Mouse (Mus musculus) CH12.LX (cell line): ENCODE data around the gene Grid2. TPM values are rescaled to one million over a fixed set of nuclear protein-coding genes. Genes with fewer than 3 reads are reported as not detected.

Experiments used
- DNase-seq: peaks from one replicate; pipeline ENCODE4 v3.0.0-alpha.2; 2013; ENCODE audit errors: extremely low read depth
- H3K27ac ChIP-seq: 2 replicates; pipeline ENCODE4 v1.5.1; 2012; ENCODE audit warnings: low read depth, mild to moderate bottlenecking, control low read depth, moderate library complexity; ENCODE audit not compliant: insufficient read depth
- H3K27me3 ChIP-seq: replicated peaks from 2 replicates; pipeline ENCODE3; 2012; ENCODE audit warnings: inconsistent platforms
- H3K36me3 ChIP-seq, 2 experiments: replicated peaks in 1 of 2; 2 replicates each; pipeline versions ENCODE3 to v1.6.1; 2012; ENCODE audit warnings: inconsistent platforms in 1 of 2, low read length in 1 of 2, mild to moderate bottlenecking in 1 of 2, mixed read lengths in 1 of 2, moderate library complexity in 1 of 2; ENCODE audit not compliant: control insufficient read depth in 1 of 2, insufficient read depth in 1 of 2
- H3K4me1 ChIP-seq, 2 experiments: 2 replicates each; pipeline ENCODE4 v1.6.1; 2012; ENCODE audit warnings: inconsistent platforms in 1 of 2, moderate library complexity in 1 of 2; ENCODE audit not compliant: insufficient read depth in 2 of 2, control insufficient read depth in 1 of 2
- H3K4me2 ChIP-seq: 2 replicates; pipeline ENCODE4 v1.6.1; 2012; ENCODE audit warnings: low read depth, mild to moderate bottlenecking, control low read depth; ENCODE audit not compliant: poor library complexity, insufficient read depth, severe bottlenecking
- H3K4me3 ChIP-seq, 3 experiments: fragments of 150-350 bp in 1 of 3; sonication (generic) in 1 of 3; replicated peaks in 1 of 3; 2 replicates each; pipeline versions ENCODE3 to v1.5.1; 2011 to 2012; ENCODE audit warnings: low read depth in 2 of 3, low read length in 2 of 3, mild to moderate bottlenecking in 2 of 3, moderate library complexity in 2 of 3, control low read depth in 1 of 3, improper control_type of control experiment in 1 of 3, inconsistent platforms in 1 of 3, mixed read lengths in 1 of 3; ENCODE audit not compliant: poor library complexity in 1 of 3
- H3K79me2 ChIP-seq: replicated peaks from 2 replicates; pipeline ENCODE4 v1.6.1; 2012; ENCODE audit warnings: mild to moderate bottlenecking, moderate library complexity; ENCODE audit not compliant: control insufficient read depth, poor library complexity, insufficient read depth, severe bottlenecking; ENCODE audit errors: extremely low read depth
- H3K9ac ChIP-seq: 2 replicates; pipeline ENCODE4 v1.6.1; 2012; ENCODE audit warnings: low read depth, mild to moderate bottlenecking, control low read depth, moderate library complexity; ENCODE audit not compliant: insufficient read depth
- H3K9me3 ChIP-seq: replicated peaks from 2 replicates; pipeline ENCODE3; 2012; ENCODE audit warnings: low read length, inconsistent platforms, mixed read lengths
- BHLHE40 ChIP-seq: IDR thresholded peaks from 2 replicates; pipeline ENCODE4 v1.6.1; 2011; ENCODE audit warnings: mild to moderate bottlenecking, low read depth, low read length, improper control_type of control experiment
- CHD2 ChIP-seq: IDR thresholded peaks from 2 replicates; pipeline ENCODE4 v1.6.1; 2011; ENCODE audit warnings: low read length, improper control_type of control experiment
- CTCF ChIP-seq, 2 experiments: IDR thresholded peaks in 1 of 2; conservative IDR thresholded peaks in 1 of 2; 2 replicates each; pipeline ENCODE4 v1.5.1; 2011 to 2012; ENCODE audit warnings: low read depth in 2 of 2, low read length in 2 of 2, improper control_type of control experiment in 1 of 2, inconsistent platforms in 1 of 2, mild to moderate bottlenecking in 1 of 2, moderate library complexity in 1 of 2
- ELF1 ChIP-seq: IDR thresholded peaks from 2 replicates; pipeline ENCODE4 v1.6.1; 2014; ENCODE audit warnings: low read depth, mild to moderate bottlenecking, inconsistent platforms, low read length, improper control_type of control experiment
- EP300 ChIP-seq: IDR thresholded peaks from 2 replicates; pipeline ENCODE4 v1.6.1; 2011; ENCODE audit warnings: low read length, improper control_type of control experiment
- GABPA ChIP-seq: IDR thresholded peaks from 2 replicates; pipeline ENCODE4 v1.6.1; 2012; ENCODE audit warnings: low read depth, low read length, improper control_type of control experiment, inconsistent platforms; ENCODE audit not compliant: insufficient replicate concordance
- IRF4 ChIP-seq: IDR thresholded peaks from 2 replicates; pipeline ENCODE4 v1.6.1; 2014; ENCODE audit warnings: low read depth, mild to moderate bottlenecking, inconsistent platforms, low read length, improper control_type of control experiment
- JUN ChIP-seq: IDR thresholded peaks from 2 replicates; pipeline ENCODE4 v1.6.1; 2011; ENCODE audit warnings: low read depth, mild to moderate bottlenecking, low read length, improper control_type of control experiment, moderate library complexity; ENCODE audit not compliant: insufficient read depth
- MXI1 ChIP-seq: IDR thresholded peaks from 2 replicates; pipeline ENCODE4 v1.6.1; 2011; ENCODE audit warnings: mild to moderate bottlenecking, low read depth, low read length, improper control_type of control experiment
- MYC ChIP-seq: IDR thresholded peaks from 2 replicates; pipeline ENCODE4 v1.6.1; 2011; ENCODE audit warnings: low read depth, mild to moderate bottlenecking, improper control_type of control experiment, low read length
- POLR2AphosphoS2 ChIP-seq: IDR thresholded peaks from 2 replicates; pipeline ENCODE4 v1.6.1; 2011; ENCODE audit warnings: low read depth, low read length, improper control_type of control experiment
- RAD21 ChIP-seq: IDR thresholded peaks from 2 replicates; pipeline ENCODE4 v1.6.1; 2011; ENCODE audit warnings: low read depth, mild to moderate bottlenecking, low read length, improper control_type of control experiment, moderate library complexity
- SIN3A ChIP-seq: IDR thresholded peaks from 2 replicates; pipeline ENCODE4 v1.6.1; 2012; ENCODE audit warnings: low read length, improper control_type of control experiment, inconsistent platforms
- SMC3 ChIP-seq: IDR thresholded peaks from 2 replicates; pipeline ENCODE4 v1.6.1; 2011; ENCODE audit warnings: low read depth, low read length, improper control_type of control experiment
- TCF12 ChIP-seq: IDR thresholded peaks from 2 replicates; pipeline ENCODE4 v1.6.1; 2014; ENCODE audit warnings: low read depth, mild to moderate bottlenecking, inconsistent platforms, low read length, improper control_type of control experiment
- UBTF ChIP-seq: IDR thresholded peaks from 2 replicates; pipeline ENCODE4 v1.6.1; 2012; ENCODE audit warnings: low read depth, mild to moderate bottlenecking, inconsistent platforms, low read length, improper control_type of control experiment, moderate library complexity
- USF1 ChIP-seq: IDR thresholded peaks from 2 replicates; pipeline ENCODE4 v1.6.1; 2014; ENCODE audit warnings: low read depth, mild to moderate bottlenecking, inconsistent platforms, low read length, improper control_type of control experiment
- ZKSCAN1 ChIP-seq: IDR thresholded peaks from 2 replicates; pipeline ENCODE4 v1.6.1; 2012; ENCODE audit warnings: low read depth, inconsistent platforms, low read length, improper control_type of control experiment, borderline replicate concordance
- ZNF384 ChIP-seq: IDR thresholded peaks from 2 replicates; pipeline ENCODE4 v1.6.1; 2012; ENCODE audit warnings: low read depth, low read length, improper control_type of control experiment, inconsistent platforms
- dilution Hi-C: fragments of 300-500 bp; cut with MboI; formaldehyde crosslinking; loops from 2 replicates; pipeline ENCODE4 v1.14.3; 2020; ENCODE audit warnings: low sequenced_read_pairs; ENCODE audit not compliant: extremely low pct_unique_long_range_greater_than_20kb, extremely low pct_ligation_motif_present
- in situ Hi-C: fragments of 300-500 bp; cut with MboI; formaldehyde crosslinking; loops from 3 replicates; pipeline ENCODE4 v1.14.3; 2019; ENCODE audit warnings: low sequenced_read_pairs, low pct_ligation_motif_present, low pct_unique_long_range_greater_than_20kb, mixed read lengths
- polyA plus RNA-seq: library from polyadenylated mRNA; unstranded; fragments of >175 nt; gene quantifications from 2 replicates; pipeline ENCODE4 v1.2.1, GENCODE M21; 2012; ENCODE audit warnings: low read depth; ENCODE audit not compliant: insufficient read length
- total RNA-seq, 2 experiments: library from RNA; depleted of rRNA; stranded (reverse); fragments of 300-350 nt in 1 of 2; fragments of >200 nt in 1 of 2; gene quantifications; 2 replicates each; pipeline ENCODE4 v1.2.3; 2012 to 2014

The Grid2 gene
- total and polyA plus RNA-seq, 3 experiments = not detected

- no peak overlapping the region for H3K27ac ChIP-seq
- peaks cover 56% of the 10 kb centered on the region for H3K9me3 ChIP-seq
- dilution Hi-C loops = no loop called here
- in situ Hi-C loops = no loop called here
- H3K4me3 ChIP-seq = no peak overlapping the region
- H3K4me1 ChIP-seq = no peaks in the 10 kb centered on the region
- H3K36me3 ChIP-seq = no peaks in the 10 kb centered on the region
- H3K4me2 ChIP-seq = no peak overlapping the region
- H3K27me3 ChIP-seq = no peaks in the 10 kb centered on the region
- H3K9ac ChIP-seq = no peak overlapping the region
- TF ChIP-seq USF1 = no peak
- TF ChIP-seq SMC3 = no peak
- no peak for TF ChIP-seq MYC
- no peak for TF ChIP-seq CHD2
- no peak for TF ChIP-seq RAD21
- TF ChIP-seq JUN = no peak
- no peak for TF ChIP-seq BHLHE40
- no peak for TF ChIP-seq MXI1
- no peak for TF ChIP-seq ELF1
- TF ChIP-seq ZKSCAN1 = no peak
- no peak for TF ChIP-seq EP300
- TF ChIP-seq POLR2AphosphoS2 = no peak
- TF ChIP-seq ZNF384 = no peak
- TF ChIP-seq TCF12 = no peak
- TF ChIP-seq SIN3A = no peak
- no peak for TF ChIP-seq GABPA
- no peak for TF ChIP-seq UBTF
- TF ChIP-seq CTCF (conservative IDR thresholded peaks at IDR 0.05 in 1 of 2, IDR thresholded peaks at IDR 0.05 in 1 of 2; ENCODE audit: low read depth in 2 of 2, low read length in 2 of 2) = no peak
- TF ChIP-seq, all 38 proteins: peak for 0
- H3K79me2 ChIP-seq = no peaks in the 10 kb centered on the region
- DNase-seq = no peak
Measured at GRCm38 (mm10) chr6:64688181-64688944, 1432.7 kb downstream of the Grid2 start.

- Histone ChIP-seq H3K36me3 (no peaks in the 10 kb centered on the region), H3K27ac (no peak overlapping the region), H3K27me3 (no peaks in the 10 kb centered on the region), H3K4me3 (no peak overlapping the region), H3K9ac (no peak overlapping the region), H3K9me3 (peaks cover 34% of the 10 kb centered on the region), H3K79me2 (no peaks in the 10 kb centered on the region), H3K4me2 (no peak overlapping the region), H3K4me1 (no peaks in the 10 kb centered on the region)
- no peak for DNase-seq
- dilution Hi-C loops = no loop called here
- TF ChIP-seq MYC (no peak), ELF1 (no peak), IRF4 (no peak), SIN3A (no peak), CTCF (conservative IDR thresholded peaks at IDR 0.05 in 1 of 2, IDR thresholded peaks at IDR 0.05 in 1 of 2; ENCODE audit: low read depth in 2 of 2, low read length in 2 of 2) (no peak), ZNF384 (no peak), EP300 (no peak), SMC3 (no peak), MXI1 (no peak)
- in situ Hi-C loops = no loop called here
Measured at GRCm38 (mm10) chr6:64694688-64695087, 1439.0 kb downstream of the Grid2 start.
